Mouse (Mus musculus) duodenum, adult 2 months (tissue): ENCODE results near the gene Zkscan2. TPM values are rescaled to one million over a fixed set of nuclear protein-coding genes. Genes with fewer than 3 reads are reported as not detected.

Source experiments
- polyA plus RNA-seq: library from polyadenylated mRNA; depleted of rRNA; stranded (reverse); fragments of >200 nt; gene quantifications from 2 replicates; pipeline ENCODE4 v1.2.3, GENCODE M21; 2012; ENCODE audit warnings: low replicate concordance; rRNA removed

Zkscan2 gene
- 0.06 TPM in 1 of 2 replicates, not detected in the other for polyA plus RNA-seq

GRCm38 (mm10) chr7:123500239-123501219 lies at the start of gene Zkscan2:
Zkscan2 (minus strand) TSS chr7:123500449.

GRCm38 (mm10) chr7:123462070-123462501 lies 38.2 kb downstream of the Zkscan2 start, which contains the start of gene Aqp8:
Aqp8 (plus strand) TSS chr7:123462291.

Other genes with a start within 250 kb of the Zkscan2 start
- 22.8 and 24.5 TPM in 2 replicates for gene Lcmt1, start 130.7 kb downstream of the Zkscan2 start, polyA plus RNA-seq
- 38.7 and 41.4 TPM in 2 replicates for gene Arhgap17, start 130.5 kb downstream of the Zkscan2 start, polyA plus RNA-seq
- gene Aqp8, start 38.2 kb downstream of the Zkscan2 start, polyA plus RNA-seq: 2.4 and 27.0 TPM in 2 replicates